Mouse (Mus musculus) ES-E14 (cell line): Measurements from ENCODE around the gene Cd5l. TPM values are rescaled to one million over a fixed set of nuclear protein-coding genes. Genes with fewer than 3 reads are reported as not detected.
"Not testable (repeated sequence)": the region's sequence is repeated elsewhere in the genome, so short reads cannot be mapped to it uniquely, and the experiment has no call there.

Experiments used
- DNase-seq: peaks from one replicate; pipeline ENCODE4 v3.0.0-alpha.2; 2013; ENCODE audit warnings: low read depth, low spot score
- H3K27ac ChIP-seq: 2 replicates; pipeline ENCODE4 v1.5.1; 2012; ENCODE audit warnings: low read depth, mild to moderate bottlenecking, low read length, moderate library complexity, mixed read lengths; ENCODE audit not compliant: poor library complexity, insufficient read depth, severe bottlenecking
- H3K36me3 ChIP-seq: 2 replicates; pipeline ENCODE4 v1.6.1; 2012; ENCODE audit warnings: mild to moderate bottlenecking, low read length, moderate library complexity, mixed read lengths; ENCODE audit not compliant: control insufficient read depth, poor library complexity, insufficient read depth, severe bottlenecking
- H3K4me1 ChIP-seq, 2 experiments: fragments of 150-350 bp in 1 of 2; sonication (generic) in 1 of 2; 2 replicates each; pipeline ENCODE4 v1.6.1; 2012; ENCODE audit warnings: low read length in 2 of 2, mild to moderate bottlenecking in 1 of 2, mixed read lengths in 1 of 2; ENCODE audit not compliant: control insufficient read depth in 2 of 2, insufficient read depth in 2 of 2, poor library complexity in 1 of 2
- H3K4me3 ChIP-seq, 2 experiments: fragments of 150-350 bp in 1 of 2; sonication (generic) in 1 of 2; 2 replicates each; pipeline ENCODE4 v1.5.1; 2012; ENCODE audit warnings: low read length in 2 of 2, low read depth in 1 of 2, mild to moderate bottlenecking in 1 of 2, mixed read lengths in 1 of 2; ENCODE audit not compliant: insufficient read depth in 1 of 2, poor library complexity in 1 of 2, severe bottlenecking in 1 of 2
- H3K9ac ChIP-seq: 2 replicates; pipeline ENCODE4 v1.6.1; 2012; ENCODE audit warnings: low read depth, mild to moderate bottlenecking, low read length, mixed read lengths; ENCODE audit not compliant: poor library complexity, insufficient read depth, severe bottlenecking
- H3K9me3 ChIP-seq: fragments of 150-350 bp; sonication (generic); 2 replicates; pipeline ENCODE4 v1.6.1; 2012; ENCODE audit warnings: low read depth, mild to moderate bottlenecking, low read length; ENCODE audit not compliant: control insufficient read depth, insufficient read depth
- CHD2 ChIP-seq: IDR thresholded peaks from 2 replicates; pipeline ENCODE4 v1.6.1; 2014; ENCODE audit warnings: mild to moderate bottlenecking, low read depth, low read length, inconsistent platforms
- HCFC1 ChIP-seq: IDR thresholded peaks from 2 replicates; pipeline ENCODE4 v1.6.1; 2012; ENCODE audit warnings: low read length, inconsistent platforms, borderline replicate concordance; ENCODE audit not compliant: insufficient read depth
- MAFK ChIP-seq: IDR thresholded peaks from 2 replicates; pipeline ENCODE4 v1.6.1; 2014; ENCODE audit warnings: mild to moderate bottlenecking, low read depth, low read length, inconsistent platforms; ENCODE audit not compliant: insufficient read depth
- ZC3H11A ChIP-seq: IDR thresholded peaks from 2 replicates; pipeline ENCODE4 v1.6.1; 2012; ENCODE audit warnings: low read depth, mild to moderate bottlenecking, inconsistent platforms, low read length, borderline replicate concordance
- ZNF384 ChIP-seq: IDR thresholded peaks from 2 replicates; pipeline ENCODE4 v1.6.1; 2012; ENCODE audit warnings: low read depth, low read length, inconsistent platforms
- in situ Hi-C, 2 experiments: fragments of 600-800 bp; cut with MboI; formaldehyde crosslinking; loops; one replicate each; pipeline ENCODE4 v1.15.1; 2025; ENCODE audit warnings: low sequenced_read_pairs in 2 of 2, inconsistent platforms in 1 of 2; ENCODE audit not compliant: unreplicated experiment in 2 of 2
- total RNA-seq: library from RNA; depleted of rRNA; stranded (reverse); fragments of 300-350 nt; gene quantifications from 2 replicates; pipeline ENCODE4 v1.2.3, GENCODE M21; 2012; rRNA removed

Gene Cd5l
- not detected in 2 replicates for total RNA-seq

- no peak within 1 kb of the TSS for H3K4me3 ChIP-seq
- no peak for DNase-seq
- no peaks in the 10 kb centered on the region for H3K9me3 ChIP-seq
- H3K9ac ChIP-seq, result no peak within 1 kb of the TSS
- no peak for TF ChIP-seq CHD2
- TF ChIP-seq ZNF384, result no peak
- TF ChIP-seq HCFC1, result no peak
- TF ChIP-seq ZC3H11A, result no peak
- TF ChIP-seq MAFK, result no peak
- in situ Hi-C loops, result no loop called here
- no peaks in the 10 kb centered on the region for H3K36me3 ChIP-seq
- no peak within 1 kb of the TSS for H3K27ac ChIP-seq
- H3K4me1 ChIP-seq, result no peaks in the 10 kb centered on the region
These were observed at the start of gene Cd5l for GRCm38 (mm10) chr3:87357581-87357980. Cd5l (plus strand) TSS chr3:87357881.

GRCm38 (mm10) chr3:87309922-87310321 lies 47.8 kb upstream of the Cd5l start:
- in situ Hi-C loops, result no loop called here
- TF ChIP-seq HCFC1, result no peak
- no peak for TF ChIP-seq CHD2
- no peak for TF ChIP-seq MAFK
- no peak for TF ChIP-seq ZC3H11A
- no peak for TF ChIP-seq ZNF384
- DNase-seq, result no peak
- no peaks in the 10 kb centered on the region for H3K4me1 ChIP-seq
- no peaks in the 10 kb centered on the region for H3K36me3 ChIP-seq
- H3K9me3 ChIP-seq, result no peaks in the 10 kb centered on the region
- no peak overlapping the region for H3K27ac ChIP-seq
- no peak overlapping the region for H3K4me3 ChIP-seq
- H3K9ac ChIP-seq, result no peak overlapping the region

GRCm38 (mm10) chr3:87322557-87322956 lies 35.1 kb upstream of the Cd5l start:
- Histone ChIP-seq H3K4me1 (no peaks in the 10 kb centered on the region), H3K9ac (no peak overlapping the region), H3K4me3 (peak overlapping the region in 1 of 2 experiments; percentile 63; a peak in 2 of 4 replicates), H3K9me3 (no peaks in the 10 kb centered on the region), H3K27ac (no peak overlapping the region), H3K36me3 (no peaks in the 10 kb centered on the region)
- DNase-seq, result peak; percentile 60
- in situ Hi-C loops, result loop anchor here in 1 of 2 experiments (10.0 kb wide), 1 partner anchor 172 kb away; no protein-coding TSS in a partner anchor
- TF ChIP-seq ZC3H11A (no peak), CHD2 (peak; percentile 41; the same call in 1 of the 2 replicates)

- Histone ChIP-seq H3K27ac (no peak overlapping the region), H3K4me3 (no peak overlapping the region), H3K4me1 (no peaks in the 10 kb centered on the region), H3K36me3 (no peaks in the 10 kb centered on the region), H3K9ac (no peak overlapping the region), H3K9me3 (no peaks in the 10 kb centered on the region)
- DNase-seq, result no peak
- in situ Hi-C loops, result loop anchor here in 1 of 2 experiments (10.0 kb wide), 1 partner anchor 171 kb away; no protein-coding TSS in a partner anchor
- TF ChIP-seq ZC3H11A (no peak), CHD2 (no peak), MAFK (no peak), ZNF384 (no peak), HCFC1 (no peak)
These were observed 33.9 kb upstream of the Cd5l start for GRCm38 (mm10) chr3:87323778-87324177.

DNA sequence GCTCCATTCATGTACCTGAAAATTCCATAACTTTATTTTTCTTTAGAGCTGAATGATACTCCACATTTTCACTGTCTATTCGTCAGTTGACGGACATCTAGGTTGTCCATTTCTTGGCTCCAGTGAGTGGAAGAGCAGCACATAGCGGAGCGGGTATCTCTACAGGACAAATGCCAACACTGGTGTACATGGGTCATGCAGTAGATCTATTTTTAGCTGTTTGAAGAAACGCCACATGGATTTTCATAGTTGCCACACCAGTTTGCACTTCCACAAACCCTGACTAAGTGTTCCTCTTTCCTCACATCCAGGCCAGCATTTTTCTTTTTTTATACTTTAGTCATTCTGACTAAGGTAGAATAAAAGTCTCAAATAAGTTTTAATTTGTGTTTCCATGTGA lies 19.8 kb upstream of the Cd5l start:
- H3K4me1 ChIP-seq, result no peaks in the 10 kb centered on the region
- no peak overlapping the region for H3K4me3 ChIP-seq
- no peak overlapping the region for H3K27ac ChIP-seq
- in situ Hi-C loops, result no loop called here
- H3K9me3 ChIP-seq, result no peaks in the 10 kb centered on the region
- H3K9ac ChIP-seq, result no peak overlapping the region
- H3K36me3 ChIP-seq, result no peaks in the 10 kb centered on the region
- DNase-seq, result no peak
- no peak for TF ChIP-seq ZC3H11A
- no peak for TF ChIP-seq MAFK
- TF ChIP-seq ZNF384, result no peak
- no peak for TF ChIP-seq CHD2
- TF ChIP-seq HCFC1, result no peak

GRCm38 (mm10) chr3:87350992-87351391 lies 6.7 kb upstream of the Cd5l start:
- H3K4me3 ChIP-seq, in situ Hi-C loops, H3K36me3 ChIP-seq, H3K4me1 ChIP-seq, H3K27ac ChIP-seq, H3K9ac ChIP-seq, DNase-seq, H3K9me3 ChIP-seq: not testable (repeated sequence)
